Mouse (Mus musculus): Measurements from ENCODE around the gene Oscp1.
"Not testable (repeated sequence)": the region's sequence is repeated elsewhere in the genome, so short reads cannot be mapped to it uniquely, and the experiment has no call there.

Gene Oscp1

GRCm38 (mm10) chr4:126084382-126084781 lies 26.0 kb downstream of the Oscp1 start:
- no peak for DNase-seq

GRCm38 (mm10) chr4:126085996-126086576 lies 27.7 kb downstream of the Oscp1 start:
- DNase-seq: peak; percentile 90

- no peak for DNase-seq
Observed at GRCm38 (mm10) chr4:126090101-126090847, 31.9 kb downstream of the Oscp1 start.

GRCm38 (mm10) chr4:126090848-126091124 lies 32.4 kb downstream of the Oscp1 start:
- DNase-seq: no peak

- no peak for DNase-seq
Observed at GRCm38 (mm10) chr4:126091873-126092272, 33.5 kb downstream of the Oscp1 start.

GRCm38 (mm10) chr4:126095622-126096430 lies 37.5 kb downstream of the Oscp1 start:
- not testable (repeated sequence) for DNase-seq

- DNase-seq: peak; percentile 98
Observed at GRCm38 (mm10) chr4:126096464-126097111, 38.2 kb downstream of the Oscp1 start, which contains the start of gene Lsm10. TSS of gene Lsm10 (plus strand) at chr4:126096623.

GRCm38 (mm10) chr4:126097711-126098253 lies 39.4 kb downstream of the Oscp1 start:
- no peak for DNase-seq

- no peak for DNase-seq
Observed at GRCm38 (mm10) chr4:126099365-126099764, 41.0 kb downstream of the Oscp1 start.

- DNase-seq: no peak
Observed at GRCm38 (mm10) chr4:126100764-126101163, 42.4 kb downstream of the Oscp1 start.

- peak; percentile 60 for DNase-seq
Observed at GRCm38 (mm10) chr4:126102061-126102841, 43.9 kb downstream of the Oscp1 start.

GRCm38 (mm10) chr4:126103057-126103581 lies 44.8 kb downstream of the Oscp1 start:
- DNase-seq: peak; percentile 92

- DNase-seq: peak; percentile 98
Observed at GRCm38 (mm10) chr4:126103590-126104068, 45.3 kb downstream of the Oscp1 start, which contains the start of gene Stk40. TSS of gene Stk40 (plus strand) at chr4:126103957.

GRCm38 (mm10) chr4:126104261-126105075 lies 46.1 kb downstream of the Oscp1 start:
- DNase-seq: no peak

- no peak for DNase-seq
Observed at GRCm38 (mm10) chr4:126105131-126105783, 46.9 kb downstream of the Oscp1 start.

GRCm38 (mm10) chr4:126108061-126108740 lies 49.8 kb downstream of the Oscp1 start:
- DNase-seq: no peak

GRCm38 (mm10) chr4:126109613-126110373 lies 51.4 kb downstream of the Oscp1 start:
- DNase-seq: no peak

- peak; percentile 86 for DNase-seq
Observed at GRCm38 (mm10) chr4:126110374-126111152, 52.2 kb downstream of the Oscp1 start.

Data from layer of hippocampus, adult 9-11 months (tissue).